Mouse (Mus musculus) forebrain, postnatal 0 days (tissue): ENCODE results near the gene Ccdc65. TPM values are rescaled to one million over a fixed set of nuclear protein-coding genes. Genes with fewer than 3 reads are reported as not detected.

Experiments
- ATAC-seq: fragments of 200-750 bp; cut with Nextera tagmentation; 2 replicates; pipeline ENCODE4 v1.8.0; 2017; ENCODE audit warnings: mild to moderate bottlenecking, moderate library complexity
- DNase-seq: peaks from one replicate; pipeline ENCODE4 v3.0.0-alpha.2; 2015
- H3K27ac ChIP-seq: fragments of 300-500 bp; sonication (generic); 2 replicates; pipeline ENCODE4 v1.5.1; 2014; ENCODE audit warnings: low read depth, mild to moderate bottlenecking, antibody characterized with exemption, low read length, moderate library complexity, mixed read lengths
- H3K27me3 ChIP-seq: fragments of 300-500 bp; sonication (generic); 2 replicates; pipeline ENCODE4 v1.6.1; 2014; ENCODE audit warnings: mild to moderate bottlenecking, low read length, mixed read lengths; ENCODE audit not compliant: insufficient read depth
- H3K36me3 ChIP-seq: fragments of 300-500 bp; sonication (generic); 2 replicates; pipeline ENCODE4 v1.6.1; 2014; ENCODE audit warnings: mild to moderate bottlenecking, moderate library complexity; ENCODE audit not compliant: insufficient read depth
- H3K4me1 ChIP-seq: fragments of 300-500 bp; sonication (generic); 2 replicates; pipeline ENCODE4 v1.6.1; 2014; ENCODE audit warnings: antibody characterized with exemption; ENCODE audit not compliant: insufficient read depth
- H3K4me2 ChIP-seq: fragments of 300-500 bp; sonication (generic); 2 replicates; pipeline ENCODE4 v1.6.1; 2014; ENCODE audit warnings: low read depth, mild to moderate bottlenecking, moderate library complexity
- H3K4me3 ChIP-seq: fragments of 300-500 bp; sonication (generic); 2 replicates; pipeline ENCODE4 v1.5.1; 2014; ENCODE audit warnings: low read depth, low read length, mixed read lengths
- H3K9ac ChIP-seq: fragments of 300-500 bp; sonication (generic); 2 replicates; pipeline ENCODE4 v1.6.1; 2014; ENCODE audit warnings: mild to moderate bottlenecking
- H3K9me3 ChIP-seq: fragments of 300-500 bp; sonication (generic); 2 replicates; pipeline ENCODE4 v1.6.1; 2016; ENCODE audit warnings: low read length
- CTCF ChIP-seq: sonication (generic); IDR thresholded peaks from 2 replicates; pipeline ENCODE4 v1.5.1; 2016; ENCODE audit warnings: antibody characterized with exemption, control low read depth, low read depth
- WGBS: fragments of 180-500 bp; shearing (Covaris S2); extraction: QIAGEN DNeasy Blood & Tissue Kit; methylation state at CpG from one replicate; pipeline ENCODE4 v1.1.7; 2014; 5-methylcytosine and 5-hydroxymethylcytosine counted together
- polyA plus RNA-seq: library from polyadenylated mRNA; unstranded; fragments of >200 nt; fragmentation: Nextera tagmentation; extraction: Ambion mirVana; gene quantifications from 2 replicates; pipeline ENCODE4 v1.2.1, GENCODE M21; 2015
- total RNA-seq: library from RNA; depleted of rRNA; stranded (reverse); fragments of >200 nt; gene quantifications from 2 replicates; pipeline ENCODE4 v1.2.3, GENCODE M21; 2014

Ccdc65 gene
- total and polyA plus RNA-seq, 2 experiments from 2014 or later: 8.2 to 10.5 TPM

GRCm38 (mm10) chr15:98728366-98728765, 20.4 kb downstream of the Ccdc65 start:
- no peaks in the 10 kb centered on the region for H3K9me3 ChIP-seq
- H3K4me1 ChIP-seq: 0 out of 2 replicates have a peak, but pooled peaks cover 9% of the 10 kb centered on the region
- H3K27ac ChIP-seq: no peak overlapping the region
- TF ChIP-seq CTCF: no peak
- H3K36me3 ChIP-seq: no peaks in the 10 kb centered on the region
- DNase-seq (no peak), ATAC-seq (no peak)
- WGBS: 38% methylated on average over 9 of the region's 9 CpGs
- H3K9ac ChIP-seq: peak overlapping the region; percentile 46
- peak overlapping the region; percentile 33; the same call in 1 of the 2 replicates for H3K4me3 ChIP-seq
- peak overlapping the region; percentile 79 for H3K4me2 ChIP-seq
- H3K27me3 ChIP-seq: 0 out of 2 replicates have a peak, but pooled peaks cover 10% of the 10 kb centered on the region

GRCm38 (mm10) chr15:98729791-98730545, 22.0 kb downstream of the Ccdc65 start:
- ATAC-seq: no peak

GRCm38 (mm10) chr15:98730790-98731189, 22.8 kb downstream of the Ccdc65 start:
- Histone ChIP-seq H3K27me3 (0 out of 2 replicates have a peak, but pooled peaks cover 10% of the 10 kb centered on the region), H3K9ac (no peak overlapping the region), H3K9me3 (no peaks in the 10 kb centered on the region), H3K27ac (no peak overlapping the region), H3K4me2 (no peak overlapping the region), H3K4me3 (no peak overlapping the region), H3K4me1 (0 out of 2 replicates have a peak, but pooled peaks cover 9% of the 10 kb centered on the region), H3K36me3 (peaks cover 6% of the 10 kb centered on the region)
- no peak for ATAC-seq
- 77% methylated on average over 6 of the region's 6 CpGs for WGBS
- TF ChIP-seq CTCF: no peak
- no peak for DNase-seq

More at GRCm38 (mm10) chr15:98729791-98730545, 22.0 kb downstream of the Ccdc65 start:
- no peak for DNase-seq
- TF ChIP-seq CTCF: no peak
- Histone ChIP-seq H3K27ac (no peak overlapping the region), H3K27me3 (0 out of 2 replicates have a peak, but pooled peaks cover 10% of the 10 kb centered on the region), H3K4me2 (no peak overlapping the region), H3K36me3 (peaks cover 4% of the 10 kb centered on the region; the same call in 1 of the 2 replicates), H3K9ac (no peak overlapping the region), H3K9me3 (no peaks in the 10 kb centered on the region), H3K4me3 (no peak overlapping the region), H3K4me1 (0 out of 2 replicates have a peak, but pooled peaks cover 9% of the 10 kb centered on the region)
- WGBS: 70% methylated on average over 7 of the region's 7 CpGs

- no peak for TF ChIP-seq CTCF
- H3K4me2 ChIP-seq: no peak overlapping the region
- no peaks in the 10 kb centered on the region for H3K9me3 ChIP-seq
- H3K27ac ChIP-seq: no peak overlapping the region
- ATAC-seq (no peak), DNase-seq (no peak)
- H3K4me1 ChIP-seq: 0 out of 2 replicates have a peak, but pooled peaks cover 4% of the 10 kb centered on the region
- no peak overlapping the region for H3K4me3 ChIP-seq
- peaks cover 18% of the 10 kb centered on the region for H3K36me3 ChIP-seq
- WGBS: 73% methylated on average over 8 of the region's 8 CpGs
- 0 out of 2 replicates have a peak, but pooled peaks cover 10% of the 10 kb centered on the region for H3K27me3 ChIP-seq
- H3K9ac ChIP-seq: no peak overlapping the region
Observed at GRCm38 (mm10) chr15:98732006-98732531, 24.1 kb downstream of the Ccdc65 start.

GRCm38 (mm10) chr15:98733370-98733769, 25.4 kb downstream of the Ccdc65 start:
- WGBS: 72% methylated on average over 6 of the region's 6 CpGs
- H3K4me3 ChIP-seq: no peak overlapping the region
- no peak overlapping the region for H3K9ac ChIP-seq
- H3K27ac ChIP-seq: no peak overlapping the region
- 0 out of 2 replicates have a peak, but pooled peaks cover 7% of the 10 kb centered on the region for H3K27me3 ChIP-seq
- H3K9me3 ChIP-seq: no peaks in the 10 kb centered on the region
- TF ChIP-seq CTCF: no peak
- ATAC-seq (no peak), DNase-seq (no peak)
- no peaks in the 10 kb centered on the region for H3K4me1 ChIP-seq
- no peak overlapping the region for H3K4me2 ChIP-seq
- H3K36me3 ChIP-seq: peaks cover 24% of the 10 kb centered on the region

GRCm38 (mm10) chr15:98733976-98734566, 26.1 kb downstream of the Ccdc65 start:
- H3K9me3 ChIP-seq: no peaks in the 10 kb centered on the region
- no peak for ATAC-seq
- no peak overlapping the region for H3K27ac ChIP-seq
- TF ChIP-seq CTCF: no peak
- no peak overlapping the region for H3K9ac ChIP-seq
- no peak overlapping the region for H3K4me2 ChIP-seq
- no peak for DNase-seq
- H3K4me1 ChIP-seq: no peaks in the 10 kb centered on the region
- H3K36me3 ChIP-seq: peaks cover 31% of the 10 kb centered on the region
- 0 out of 2 replicates have a peak, but pooled peaks cover under 1% of the 10 kb centered on the region for H3K27me3 ChIP-seq
- no peak overlapping the region for H3K4me3 ChIP-seq
- 81% methylated on average over 5 of the region's 5 CpGs for WGBS
